Mouse (Mus musculus) liver, embryonic 15.5 days (tissue): ENCODE results near the gene Bcl2a1d. TPM values are rescaled to one million over a fixed set of nuclear protein-coding genes. Genes with fewer than 3 reads are reported as not detected.
"Not testable (repeated sequence)": the region's sequence is repeated elsewhere in the genome, so short reads cannot be mapped to it uniquely, and the experiment has no call there.

Source experiments
- ATAC-seq: fragments of 200-750 bp; cut with Nextera tagmentation; 2 replicates; pipeline ENCODE4 v1.8.0; 2017; ENCODE audit warnings: moderate number of reproducible peaks, mild to moderate bottlenecking, moderate library complexity; ENCODE audit not compliant: insufficient read depth
- H3K27ac ChIP-seq: fragments of 300-500 bp; sonication (generic); replicated peaks from 2 replicates; pipeline ENCODE4 v1.5.1; 2015; ENCODE audit warnings: mild to moderate bottlenecking, inconsistent platforms
- H3K27me3 ChIP-seq: fragments of 300-500 bp; sonication (generic); 2 replicates; pipeline ENCODE4 v1.6.1; 2015; ENCODE audit warnings: mild to moderate bottlenecking, inconsistent platforms
- H3K36me3 ChIP-seq: fragments of 300-500 bp; sonication (generic); replicated peaks from 2 replicates; pipeline ENCODE4 v1.6.1; 2015; ENCODE audit warnings: moderate library complexity, mild to moderate bottlenecking, inconsistent platforms
- H3K4me1 ChIP-seq: fragments of 300-500 bp; sonication (generic); replicated peaks from 2 replicates; pipeline ENCODE4 v1.6.1; 2015; ENCODE audit warnings: inconsistent platforms
- H3K4me2 ChIP-seq: fragments of 300-500 bp; sonication (generic); 2 replicates; pipeline ENCODE4 v1.6.1; 2015; ENCODE audit warnings: moderate library complexity, mild to moderate bottlenecking, inconsistent platforms
- H3K4me3 ChIP-seq: fragments of 300-500 bp; sonication (generic); replicated peaks from 2 replicates; pipeline ENCODE4 v1.5.1; 2015; ENCODE audit warnings: mild to moderate bottlenecking, inconsistent platforms
- H3K9ac ChIP-seq: fragments of 300-500 bp; sonication (generic); 2 replicates; pipeline ENCODE4 v1.6.1; 2015; ENCODE audit warnings: moderate library complexity, mild to moderate bottlenecking, inconsistent platforms
- H3K9me3 ChIP-seq: fragments of 300-500 bp; sonication (generic); replicated peaks from 2 replicates; pipeline ENCODE4 v1.6.1; 2016; ENCODE audit warnings: inconsistent platforms
- WGBS: fragments of 180-500 bp; shearing (Covaris S2); methylation state at CpG from one replicate; pipeline ENCODE4 v1.1.7; 2015; ENCODE audit warnings: mixed read lengths; ENCODE audit not compliant: insufficient replicate concordance; 5-methylcytosine and 5-hydroxymethylcytosine counted together
- polyA plus RNA-seq: library from polyadenylated mRNA; unstranded; fragments of >200 nt; fragmentation: Nextera tagmentation; extraction: Ambion mirVana; gene quantifications from 2 replicates; pipeline ENCODE4 v1.2.1, GENCODE M21; 2015

The Bcl2a1d gene
- polyA plus RNA-seq, 1 experiment from 2014 or later, result 0.26 TPM

DNA sequence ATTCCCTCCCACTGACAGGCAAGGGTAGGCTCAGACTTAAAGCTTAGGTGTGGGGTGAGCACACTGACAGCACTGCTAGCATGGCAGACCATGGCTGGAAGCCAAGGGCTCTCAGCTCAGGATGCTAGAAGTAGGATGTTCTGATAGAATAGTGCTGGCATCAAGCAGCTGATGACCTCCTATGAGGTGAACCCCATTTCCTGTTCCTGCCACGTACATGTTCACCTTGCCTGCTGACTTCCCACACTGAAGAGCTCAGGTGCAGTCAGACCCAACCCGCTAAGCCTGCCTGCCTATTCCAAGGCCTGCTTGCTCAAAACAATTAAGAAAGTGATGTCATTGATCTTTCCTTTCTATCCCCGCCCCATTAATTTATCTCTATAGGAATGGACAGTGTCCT lies 42.3 kb downstream of the Bcl2a1d start:
- ATAC-seq, H3K27me3 ChIP-seq, H3K36me3 ChIP-seq, H3K9ac ChIP-seq, H3K4me2 ChIP-seq, H3K4me1 ChIP-seq, H3K4me3 ChIP-seq, H3K27ac ChIP-seq, H3K9me3 ChIP-seq: not testable (repeated sequence)
- WGBS, result 61% methylated on average over 3 of the region's 3 CpGs

DNA sequence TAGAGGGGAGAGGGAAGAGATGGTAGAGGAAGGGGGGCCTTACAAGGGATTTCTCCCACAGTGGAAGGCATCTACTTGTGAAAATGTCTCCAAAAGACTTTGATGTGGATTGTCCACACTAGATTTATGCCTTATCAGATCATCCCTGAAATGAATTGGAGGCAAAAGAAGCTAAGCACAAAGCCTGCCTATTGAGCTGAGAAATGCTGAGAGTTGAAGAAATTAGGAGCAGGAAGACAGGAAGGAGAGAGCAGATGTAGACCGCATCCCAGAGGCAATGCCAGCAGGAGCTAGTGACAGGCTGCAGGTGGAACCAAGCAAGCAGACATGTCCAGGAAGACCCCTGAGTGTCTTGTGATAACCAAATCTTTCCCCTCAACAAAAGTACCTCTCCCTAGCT lies 45.0 kb downstream of the Bcl2a1d start:
- ATAC-seq, H3K4me2 ChIP-seq, H3K9ac ChIP-seq, H3K9me3 ChIP-seq, H3K4me1 ChIP-seq, H3K27me3 ChIP-seq, H3K36me3 ChIP-seq, H3K27ac ChIP-seq, H3K4me3 ChIP-seq: not testable (repeated sequence)
- 73% methylated on average over 1 of the region's 1 CpGs for WGBS

Other genes starting within 250 kb of the Bcl2a1d start
- 28.9 and 33.1 TPM in 2 replicates for gene Syncrip, start 249.3 kb downstream of the Bcl2a1d start, polyA plus RNA-seq
- 6.4 and 7.9 TPM in 2 replicates for gene Zfp949, start 183.9 kb downstream of the Bcl2a1d start, polyA plus RNA-seq
- gene Trim43a, start 151.0 kb downstream of the Bcl2a1d start, polyA plus RNA-seq, result not detected in 2 replicates
- gene Mthfsl, start 11.6 kb downstream of the Bcl2a1d start, polyA plus RNA-seq, result 25.7 and 26.9 TPM in 2 replicates
- 0.05 TPM in 1 of 2 replicates, not detected in the other for gene Trim43c, start 107.2 kb upstream of the Bcl2a1d start, polyA plus RNA-seq
- gene Bcl2a1a, start 225.0 kb upstream of the Bcl2a1d start, polyA plus RNA-seq, result 0.35 and 0.83 TPM in 2 replicates